Mouse (Mus musculus) embryonic facial prominence, embryonic 11.5 days (tissue): ENCODE results near the gene Pigv. TPM values are rescaled to one million over a fixed set of nuclear protein-coding genes. Genes with fewer than 3 reads are reported as not detected.
A peak's percentile ranks its signal among the peaks of the same experiment; 100 is the strongest.

ENCODE experiments used
- ATAC-seq: fragments of 200-750 bp; cut with Nextera tagmentation; replicated peaks from 2 replicates; pipeline ENCODE4 v1.8.0; 2017; ENCODE audit warnings: low read depth; ENCODE audit not compliant: insufficient number of reproducible peaks, low FRiP score, low TSS enrichment
- DNase-seq: peaks from one replicate; pipeline ENCODE4 v3.0.0-alpha.2; 2015; ENCODE audit warnings: low spot score
- H3K27ac ChIP-seq: fragments of 300-500 bp; sonication (generic); replicated peaks from 2 replicates; pipeline ENCODE4 v1.5.1; 2014; ENCODE audit warnings: mild to moderate bottlenecking, low read depth, low read length, control low read depth
- H3K27me3 ChIP-seq: fragments of 300-500 bp; sonication (generic); 2 replicates; pipeline ENCODE4 v1.6.1; 2014; ENCODE audit warnings: mild to moderate bottlenecking, low read length, moderate library complexity, mixed read lengths; ENCODE audit not compliant: control insufficient read depth, insufficient read depth
- H3K36me3 ChIP-seq: fragments of 300-500 bp; sonication (generic); replicated peaks from 2 replicates; pipeline ENCODE4 v1.6.1; 2014; ENCODE audit warnings: low read depth, mild to moderate bottlenecking, low read length, moderate library complexity, mixed read lengths; ENCODE audit not compliant: control insufficient read depth, insufficient read depth
- H3K4me1 ChIP-seq: fragments of 300-500 bp; sonication (generic); 2 replicates; pipeline ENCODE4 v1.6.1; 2014; ENCODE audit warnings: low read length, mixed read lengths; ENCODE audit not compliant: control insufficient read depth, insufficient read depth
- H3K4me2 ChIP-seq: fragments of 300-500 bp; sonication (generic); 2 replicates; pipeline ENCODE4 v1.6.1; 2014; ENCODE audit warnings: low read depth, mild to moderate bottlenecking, control low read depth, low read length, moderate library complexity
- H3K4me3 ChIP-seq: fragments of 300-500 bp; sonication (generic); 2 replicates; pipeline ENCODE4 v1.5.1; 2014; ENCODE audit warnings: low read depth, low read length, control low read depth
- H3K9ac ChIP-seq: fragments of 300-500 bp; sonication (generic); replicated peaks from 2 replicates; pipeline ENCODE4 v1.6.1; 2014; ENCODE audit warnings: mild to moderate bottlenecking, control low read depth, low read length
- H3K9me3 ChIP-seq: fragments of 300-500 bp; sonication (generic); replicated peaks from 2 replicates; pipeline ENCODE4 v1.6.1; 2016; ENCODE audit warnings: mild to moderate bottlenecking, low read length, inconsistent platforms, mixed read lengths; ENCODE audit not compliant: control insufficient read depth
- WGBS: fragments of 180-500 bp; shearing (Covaris S2); extraction: QIAGEN DNeasy Blood & Tissue Kit; methylation state at CpG from one replicate; pipeline ENCODE4 v1.1.7; 2014; 5-methylcytosine and 5-hydroxymethylcytosine counted together
- polyA plus RNA-seq: library from polyadenylated mRNA; unstranded; fragments of >200 nt; fragmentation: Nextera tagmentation; extraction: Ambion mirVana; gene quantifications from 2 replicates; pipeline ENCODE4 v1.2.1, GENCODE M21; 2014

Gene Pigv
- 9.3 and 9.9 TPM in 2 replicates for polyA plus RNA-seq

DNA sequence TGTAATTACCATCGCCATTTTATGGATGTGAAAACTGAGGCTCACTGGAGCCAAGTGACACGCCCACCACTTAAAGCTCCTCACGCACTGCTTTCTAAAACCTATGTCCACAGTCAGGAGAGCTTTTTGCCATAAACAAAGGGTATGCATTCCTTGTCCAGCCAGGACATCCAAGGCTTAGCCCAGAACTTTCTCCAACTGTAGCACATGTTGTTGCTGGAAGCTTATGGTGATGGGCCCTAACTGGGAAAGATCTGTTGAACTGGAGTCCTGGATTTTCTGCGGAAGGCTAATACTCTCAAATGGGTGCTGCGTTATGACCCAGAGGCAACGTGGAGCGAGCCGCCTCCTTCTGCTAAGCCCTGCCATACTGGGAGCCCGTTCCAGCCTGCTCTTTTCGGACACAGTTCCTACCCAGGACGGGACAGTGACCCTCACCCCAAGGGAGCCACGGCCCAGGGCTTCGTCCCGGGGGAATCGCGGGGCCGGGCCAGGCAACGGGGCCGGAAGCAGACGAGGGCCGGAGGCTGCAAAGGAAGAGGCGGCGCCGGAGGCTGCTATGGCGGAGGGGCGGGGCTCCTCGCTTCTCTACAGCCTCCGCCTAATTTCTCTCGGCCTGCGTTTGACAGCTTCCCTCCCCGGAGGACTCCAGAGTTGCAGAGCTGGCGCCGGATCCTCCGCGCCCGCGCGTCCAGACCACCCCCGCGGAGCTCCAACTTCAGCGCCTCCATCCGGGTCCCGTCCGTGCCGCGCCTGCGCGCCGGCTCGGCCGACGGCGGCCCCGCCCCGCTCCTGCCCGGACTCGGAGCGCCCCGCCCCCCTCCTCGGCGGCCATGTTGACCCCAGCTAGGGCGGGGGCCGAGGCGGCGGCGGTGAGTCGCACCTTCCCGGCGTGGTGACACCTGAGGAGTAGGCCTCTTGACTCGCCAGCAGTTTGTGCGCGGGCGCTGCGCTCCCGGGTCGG is at the start of gene Pigv:
Gene Pigv (minus strand): TSS at position 767 of the 964 bp plus-strand sequence.
- peak within 1 kb of the TSS; percentile 65 for H3K4me3 ChIP-seq
- no peaks in the 10 kb centered on the region; the same call in 1 of the 2 replicates for H3K4me1 ChIP-seq

DNA sequence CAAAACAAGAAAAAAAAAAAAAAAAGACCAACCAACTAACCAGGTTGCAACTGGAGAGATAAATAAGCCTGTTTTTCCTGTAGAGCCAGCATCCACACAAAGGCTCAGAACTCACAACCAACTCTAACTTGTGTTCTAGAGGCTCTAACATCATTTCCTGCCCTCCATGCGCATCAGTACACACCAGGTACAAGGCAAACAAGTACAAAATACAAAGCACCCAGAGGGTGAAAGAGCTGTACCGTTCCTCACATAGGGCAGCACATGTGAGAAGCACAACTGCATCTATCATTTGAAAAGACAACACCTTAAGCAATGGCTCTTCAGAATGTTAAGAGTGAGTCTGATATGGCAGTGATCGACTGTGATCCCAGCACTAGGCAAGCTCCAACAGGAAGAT is 47.3 kb upstream of the Pigv start:
- Histone ChIP-seq H3K9ac (no peak overlapping the region), H3K27me3 (no peaks in the 10 kb centered on the region), H3K4me2 (no peak overlapping the region), H3K4me1 (no peaks in the 10 kb centered on the region), H3K36me3 (peaks cover 14% of the 10 kb centered on the region), H3K9me3 (no peaks in the 10 kb centered on the region), H3K27ac (no peak overlapping the region), H3K4me3 (no peak overlapping the region)
- DNase-seq (no peak), ATAC-seq (no peak)
- 91% methylated on average over 3 of the region's 3 CpGs for WGBS

More for the DNA sequence above, at the start of gene Pigv:
- H3K27me3 ChIP-seq = no peaks in the 10 kb centered on the region
- peak within 1 kb of the TSS; percentile 95 for H3K27ac ChIP-seq
- H3K4me2 ChIP-seq = peak within 1 kb of the TSS; percentile 69
- H3K9me3 ChIP-seq = no peaks in the 10 kb centered on the region
- WGBS = under 1% methylated on average over 69 of the region's 76 CpGs
- H3K36me3 ChIP-seq = no peaks in the 10 kb centered on the region
- H3K9ac ChIP-seq = peak within 1 kb of the TSS; percentile 91
- DNase-seq = peak; percentile 93
- peak; percentile 82 for ATAC-seq

DNA sequence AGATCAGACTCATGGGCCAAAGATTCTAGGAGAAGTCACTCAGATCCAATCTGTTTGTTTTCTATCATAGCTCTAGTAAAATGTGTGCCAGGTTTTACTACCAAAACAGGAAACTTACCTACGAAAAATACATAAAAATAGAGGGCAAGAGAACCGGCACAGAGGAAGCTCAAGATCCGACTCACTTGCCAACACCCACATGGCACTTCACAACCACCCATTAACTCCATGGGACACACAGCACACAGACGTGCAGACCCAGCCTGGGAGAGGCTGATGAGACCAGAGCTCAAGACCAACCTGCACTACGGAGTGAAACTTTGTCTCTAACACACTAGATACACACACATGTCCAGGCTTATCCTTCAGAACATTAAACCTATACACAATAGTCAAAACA is 40.3 kb upstream of the Pigv start:
- Histone ChIP-seq H3K36me3 (peaks cover 3% of the 10 kb centered on the region; the same call in 1 of the 2 replicates), H3K4me2 (no peak overlapping the region), H3K27ac (no peak overlapping the region), H3K4me3 (no peak overlapping the region), H3K9me3 (no peaks in the 10 kb centered on the region), H3K4me1 (no peaks in the 10 kb centered on the region; the same call in 1 of the 2 replicates), H3K9ac (no peak overlapping the region), H3K27me3 (no peaks in the 10 kb centered on the region)
- DNase-seq = no peak
- WGBS = 88% methylated on average over 5 of the region's 5 CpGs
- no peak for ATAC-seq

DNA sequence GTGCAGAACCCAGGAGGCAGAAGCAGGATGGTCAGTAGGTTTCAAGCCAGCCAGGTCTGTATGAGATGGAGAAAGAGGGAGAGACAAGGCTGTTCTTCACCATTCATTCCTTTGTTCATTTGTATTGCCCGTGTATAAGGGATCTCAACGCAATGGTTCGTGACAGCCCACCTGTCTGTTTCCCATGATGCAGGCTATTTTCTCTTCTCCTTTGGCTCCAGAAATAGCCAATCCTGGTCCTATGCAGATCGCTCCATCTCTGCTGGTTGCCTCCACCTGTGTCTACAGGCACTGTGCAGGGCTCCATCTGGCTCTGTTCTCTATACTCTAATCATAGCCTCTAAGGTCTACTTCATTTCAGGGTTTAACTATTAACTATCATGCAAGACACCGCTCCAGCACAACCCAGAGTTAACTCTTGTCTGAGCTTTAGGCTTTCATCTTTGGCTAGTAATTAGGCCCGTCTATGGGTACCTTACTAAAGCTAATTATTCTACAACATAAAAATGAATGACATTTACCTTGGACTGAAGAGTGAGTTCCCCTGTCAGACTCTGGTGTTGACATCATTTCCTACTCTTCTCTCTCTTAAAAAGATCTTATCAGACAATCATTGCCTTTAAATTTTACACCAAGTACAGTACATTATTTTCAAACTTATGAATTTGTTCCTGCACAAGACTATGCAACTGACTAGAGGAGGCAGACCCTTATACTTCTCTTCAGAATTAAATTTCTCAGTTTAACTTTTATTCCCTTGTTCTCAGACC is 39.0 kb upstream of the Pigv start:
- H3K4me1 ChIP-seq = no peaks in the 10 kb centered on the region; the same call in 1 of the 2 replicates
- ATAC-seq (no peak), DNase-seq (no peak)
- no peak overlapping the region for H3K4me3 ChIP-seq
- no peak overlapping the region for H3K27ac ChIP-seq
- H3K27me3 ChIP-seq = no peaks in the 10 kb centered on the region
- no peak overlapping the region for H3K9ac ChIP-seq
- H3K36me3 ChIP-seq = peaks cover 3% of the 10 kb centered on the region; the same call in 1 of the 2 replicates
- WGBS = 88% methylated on average over 6 of the region's 6 CpGs
- no peaks in the 10 kb centered on the region for H3K9me3 ChIP-seq
- no peak overlapping the region for H3K4me2 ChIP-seq

DNA sequence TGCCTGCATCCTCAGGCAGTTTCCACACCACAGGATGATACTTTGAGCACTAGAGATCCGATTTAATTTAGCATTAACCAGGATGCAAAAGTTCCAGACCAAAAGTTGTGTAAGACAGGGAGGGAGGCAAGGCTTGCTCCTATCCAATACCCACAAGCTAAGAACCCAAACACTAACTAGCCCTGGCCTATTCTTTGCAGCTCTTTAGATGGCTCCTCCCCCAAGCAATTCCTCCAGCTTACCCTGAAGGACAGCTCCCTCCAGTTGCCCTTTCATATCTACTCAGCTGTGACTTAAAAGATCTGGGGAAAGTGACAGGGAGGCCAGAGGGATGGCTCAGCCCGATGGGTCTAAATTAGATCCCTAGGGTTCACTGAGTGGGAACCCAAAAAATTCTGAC is 36.9 kb upstream of the Pigv start:
- no peak for ATAC-seq
- no peak overlapping the region for H3K4me2 ChIP-seq
- no peak overlapping the region for H3K4me3 ChIP-seq
- 51% methylated on average over 2 of the region's 2 CpGs for WGBS
- H3K27me3 ChIP-seq = no peaks in the 10 kb centered on the region
- no peaks in the 10 kb centered on the region for H3K9me3 ChIP-seq
- H3K36me3 ChIP-seq = no peaks in the 10 kb centered on the region; the same call in 1 of the 2 replicates
- DNase-seq = no peak
- no peaks in the 10 kb centered on the region; the same call in 1 of the 2 replicates for H3K4me1 ChIP-seq
- H3K27ac ChIP-seq = no peak overlapping the region
- H3K9ac ChIP-seq = no peak overlapping the region

DNA sequence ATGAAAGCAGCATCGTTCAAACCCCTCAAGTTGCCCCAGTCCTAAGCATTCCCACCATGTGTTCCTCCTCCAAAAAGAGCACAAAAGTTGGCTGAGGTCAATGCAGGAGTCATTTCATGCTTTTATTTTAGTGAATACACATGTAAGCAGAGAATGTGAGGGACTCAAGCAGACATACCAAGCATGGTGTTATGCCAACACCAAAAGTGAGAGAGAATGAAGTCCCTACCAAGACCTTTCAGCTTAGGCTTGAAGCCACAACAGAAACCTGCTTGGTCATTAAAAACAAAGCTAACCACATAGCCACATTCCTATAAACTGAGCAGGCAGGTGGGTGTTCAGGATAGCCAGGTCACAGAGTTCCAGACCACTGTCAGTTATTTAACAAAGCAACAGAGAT is 35.0 kb upstream of the Pigv start:
- no peaks in the 10 kb centered on the region; the same call in 1 of the 2 replicates for H3K4me1 ChIP-seq
- DNase-seq (peak; percentile 18), ATAC-seq (no peak)
- H3K27ac ChIP-seq = no peak overlapping the region
- no peak overlapping the region for H3K4me3 ChIP-seq
- H3K9ac ChIP-seq = no peak overlapping the region
- WGBS = 78% methylated on average over 1 of the region's 1 CpGs
- no peaks in the 10 kb centered on the region for H3K9me3 ChIP-seq
- no peaks in the 10 kb centered on the region; the same call in 1 of the 2 replicates for H3K36me3 ChIP-seq
- no peak overlapping the region for H3K4me2 ChIP-seq
- no peaks in the 10 kb centered on the region for H3K27me3 ChIP-seq

DNA sequence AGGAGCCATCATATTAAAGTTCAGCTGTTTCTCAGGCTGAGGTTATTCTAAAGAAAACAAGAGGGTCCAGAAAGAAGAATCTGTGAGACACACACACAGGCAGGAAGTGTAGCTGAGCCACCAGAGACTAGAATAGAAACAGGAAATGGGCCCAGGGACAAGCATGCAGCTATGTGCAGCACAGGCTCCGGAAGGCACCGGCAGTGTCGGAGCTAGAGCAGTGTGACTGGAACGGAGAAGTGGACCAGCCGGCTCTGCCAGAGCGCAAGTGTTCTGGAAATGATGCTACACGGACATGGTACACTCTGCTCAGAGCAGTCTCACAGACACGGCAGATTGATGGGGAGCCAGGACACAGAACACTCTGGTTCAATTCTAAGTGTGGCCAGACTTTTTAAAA is 34.5 kb upstream of the Pigv start:
- no peaks in the 10 kb centered on the region for H3K27me3 ChIP-seq
- H3K9ac ChIP-seq = no peak overlapping the region
- ATAC-seq = no peak
- WGBS = 44% methylated on average over 8 of the region's 8 CpGs
- H3K4me1 ChIP-seq = no peaks in the 10 kb centered on the region; the same call in 1 of the 2 replicates
- no peak overlapping the region for H3K4me3 ChIP-seq
- no peak overlapping the region for H3K4me2 ChIP-seq
- H3K36me3 ChIP-seq = no peaks in the 10 kb centered on the region; the same call in 1 of the 2 replicates
- no peaks in the 10 kb centered on the region for H3K9me3 ChIP-seq
- DNase-seq = peak; percentile 30
- H3K27ac ChIP-seq = no peak overlapping the region
